Comparison of ENCODE assay signal across 30 mouse cellular contexts in genomic region chr7:82431572-82431971, GRCm38 (mm10).
DNase-seq lines count a peak whose midpoint lies in the region; ATAC-seq and TF ChIP-seq lines count a peak whose summit lies in the region.
"Had no signal": no experiment of that assay in that cellular context is flagged by ENCODE, and none has a peak within 500 bp of the region (broad histone marks: within the 10 kb centered on the region; RNA-seq: fewer than 3 reads in every experiment).

No protein-coding gene starts in this region.

- 34% methylated on average over 2 of the region's 2 CpGs for WGBS in heart, embryonic 16.5 days
- 18% methylated on average over 2 of the region's 2 CpGs for WGBS in lung, postnatal 0 days

- H3K36me3 ChIP-seq in heart, embryonic 16.5 days (ENCODE audit: control insufficient read depth, insufficient read depth): no peaks in the 10 kb centered on the region
- no peaks in the 10 kb centered on the region for H3K36me3 ChIP-seq in lung, postnatal 0 days (ENCODE audit: insufficient read depth, low read length)
- H3K36me3 ChIP-seq: embryonic facial prominence, embryonic 15.5 days; hindbrain, embryonic 10.5 days; kidney, embryonic 15.5 days; liver, embryonic 12.5 days; midbrain, embryonic 12.5 days; neural tube, embryonic 13.5 days had no signal

- no peak for TF ChIP-seq CTCF in lung, postnatal 0 days (IDR thresholded peaks at IDR 0.05)

- peak; percentile 52; the same call in 1 of the 2 replicates for TF ChIP-seq EP300 in lung, postnatal 0 days (IDR thresholded peaks at IDR 0.05)

- DNase-seq in heart, adult 11 months: peak; percentile 85
- DNase-seq in heart, adult 9 months (ENCODE audit: low spot score in 2 of 2): no peak
- no peak for DNase-seq in heart, adult 18-20 months
- DNase-seq in lung, postnatal 0 days (ENCODE audit: low spot score): peak; percentile 66
- no peak for DNase-seq in lung, postnatal 4 days
- no peak for DNase-seq in adrenal gland, postnatal 4 days (ENCODE audit: low spot score in 2 of 2)
- DNase-seq: adrenal gland, postnatal 14 days; cerebellum, adult 11-12 months; cerebellum, adult 9-11 months; gastrocnemius, postnatal 25 days; heart, postnatal 10 days; kidney, adult 18-20 months; kidney, postnatal 36 days; layer of hippocampus, postnatal 36 days; left cerebral cortex, postnatal 4 days; liver, postnatal 0 days; lung, postnatal 36 days; right cerebral cortex, postnatal 4 days had no signal

- no peaks in the 10 kb centered on the region for H3K9me3 ChIP-seq in heart, embryonic 16.5 days (replicated peaks; ENCODE audit: control insufficient read depth, low read length)
- no peaks in the 10 kb centered on the region for H3K9me3 ChIP-seq in lung, postnatal 0 days (ENCODE audit: low read length)
- H3K9me3 ChIP-seq: embryonic facial prominence, embryonic 15.5 days; forebrain, embryonic 13.5 days; hindbrain, embryonic 10.5 days; kidney, embryonic 15.5 days; liver, embryonic 12.5 days; megakaryocyte, embryonic 14.5 days; midbrain, embryonic 12.5 days; neural tube, embryonic 13.5 days had no signal

- H3K27ac ChIP-seq in heart, embryonic 16.5 days (ENCODE audit: low read length): no peak overlapping the region
- H3K27ac ChIP-seq in lung, postnatal 0 days (ENCODE audit: low read length): no peak overlapping the region
- H3K27ac ChIP-seq: embryonic facial prominence, embryonic 15.5 days; forebrain, embryonic 13.5 days; hindbrain, embryonic 10.5 days; kidney, embryonic 15.5 days; liver, embryonic 12.5 days; midbrain, embryonic 12.5 days; neural tube, embryonic 13.5 days had no signal

- H3K4me1 ChIP-seq in heart, embryonic 16.5 days (ENCODE audit: control insufficient read depth, insufficient read depth, low read length): no peaks in the 10 kb centered on the region
- H3K4me1 ChIP-seq in lung, postnatal 0 days (ENCODE audit: insufficient read depth, low read depth, low read length): no peaks in the 10 kb centered on the region
- H3K4me1 ChIP-seq: embryonic facial prominence, embryonic 15.5 days; forebrain, embryonic 13.5 days; hindbrain, embryonic 10.5 days; kidney, embryonic 15.5 days; liver, embryonic 12.5 days; midbrain, embryonic 12.5 days; neural tube, embryonic 13.5 days had no signal

- H3K4me2 ChIP-seq in heart, embryonic 16.5 days (ENCODE audit: low read depth, low read length): no peak overlapping the region
- H3K4me2 ChIP-seq in lung, postnatal 0 days (replicated peaks; ENCODE audit: low read depth, low read length): no peak overlapping the region
- H3K4me2 ChIP-seq: embryonic facial prominence, embryonic 15.5 days; forebrain, embryonic 13.5 days; kidney, embryonic 15.5 days; liver, embryonic 12.5 days; midbrain, embryonic 12.5 days; neural tube, embryonic 13.5 days had no signal

- H3K9ac ChIP-seq in heart, embryonic 16.5 days (ENCODE audit: low read length): no peak overlapping the region
- no peak overlapping the region for H3K9ac ChIP-seq in lung, postnatal 0 days (replicated peaks; ENCODE audit: low read depth)
- H3K9ac ChIP-seq: embryonic facial prominence, embryonic 15.5 days; forebrain, embryonic 13.5 days; kidney, embryonic 15.5 days; liver, embryonic 12.5 days; liver, postnatal 0 days; midbrain, embryonic 12.5 days; neural tube, embryonic 13.5 days had no signal

- no peak overlapping the region for H3K4me3 ChIP-seq in heart, embryonic 16.5 days (ENCODE audit: low read length)
- H3K4me3 ChIP-seq in lung, postnatal 0 days (ENCODE audit: low read depth, low read length): no peak overlapping the region
- H3K4me3 ChIP-seq: embryonic facial prominence, embryonic 15.5 days; forebrain, embryonic 13.5 days; hindbrain, embryonic 10.5 days; kidney, embryonic 15.5 days; liver, embryonic 12.5 days; megakaryocyte, embryonic 14.5 days; midbrain, embryonic 12.5 days; neural tube, embryonic 13.5 days had no signal

- H3K27me3 ChIP-seq in heart, embryonic 16.5 days (ENCODE audit: control insufficient read depth, insufficient read depth, low read length): no peaks in the 10 kb centered on the region
- no peaks in the 10 kb centered on the region for H3K27me3 ChIP-seq in lung, postnatal 0 days (replicated peaks; ENCODE audit: insufficient read depth, low read length)
- H3K27me3 ChIP-seq: embryonic facial prominence, embryonic 15.5 days; forebrain, embryonic 13.5 days; kidney, embryonic 15.5 days; liver, embryonic 12.5 days; midbrain, embryonic 12.5 days; neural tube, embryonic 13.5 days had no signal

- ATAC-seq in heart, embryonic 16.5 days (replicated peaks; ENCODE audit: extremely low read depth, insufficient read depth, low FRiP score): peak; percentile 72
- ATAC-seq in lung, postnatal 0 days: peak; percentile 74; the same call in 1 of the 2 replicates
- no peak for ATAC-seq in frontal cortex, adult (ENCODE audit: low TSS enrichment)
- ATAC-seq: CD4-positive, CD25-positive, alpha-beta regulatory T cell, adult 4 months; forebrain, embryonic 13.5 days; hindbrain, embryonic 16.5 days; liver, embryonic 12.5 days; liver, postnatal 0 days had no signal

Comparison
In these comparisons a context has a peak if more than half of its experiments do, and no peak if none do; other contexts are left out.
1. DNase-seq: peak in heart, adult 11 months (single experiment) and lung, postnatal 0 days (single experiment); none in heart, adult 9 months (0 of 2), heart, adult 18-20 months (0 of 2), lung, postnatal 4 days (0 of 2) and adrenal gland, postnatal 4 days (0 of 2).